Comparison of ENCODE assay signal across 26 mouse cellular contexts in the genomic region with DNA sequence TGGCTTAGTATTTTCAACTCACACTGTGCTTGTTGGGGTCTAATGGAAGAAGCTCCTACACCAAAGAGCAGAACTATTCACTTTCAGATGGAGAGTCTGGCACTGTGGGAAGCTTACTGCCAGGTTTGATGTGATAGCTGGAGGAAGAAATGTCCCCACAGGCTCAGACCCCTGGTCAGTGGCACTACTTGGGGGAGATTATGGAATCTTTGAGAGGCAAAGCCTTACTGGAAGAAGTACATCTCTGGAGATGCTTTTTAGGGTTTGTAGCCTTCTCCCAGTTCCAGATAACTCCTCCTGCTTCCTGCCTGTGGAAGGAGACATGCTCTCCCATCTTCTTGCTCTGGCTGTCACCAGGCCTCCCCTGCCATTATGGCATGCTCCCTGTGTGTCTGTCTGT.
"Had no signal": no experiment of that assay in that cellular context is flagged by ENCODE, and none has a peak within 500 bp of the region (broad histone marks: within the 10 kb centered on the region; RNA-seq: fewer than 3 reads in every experiment).

No protein-coding gene starts in this region.

- H3K27ac ChIP-seq: embryonic facial prominence, embryonic 10.5 days; embryonic facial prominence, embryonic 12.5 days; embryonic facial prominence, embryonic 13.5 days; embryonic facial prominence, embryonic 15.5 days; forebrain, embryonic 10.5 days; forebrain, embryonic 12.5 days; forebrain, embryonic 13.5 days; forebrain, embryonic 15.5 days; gastrocnemius, adult 2 months; heart, adult 2 months had no signal

- H3K36me3 ChIP-seq: embryonic facial prominence, embryonic 10.5 days; embryonic facial prominence, embryonic 12.5 days; embryonic facial prominence, embryonic 13.5 days; embryonic facial prominence, embryonic 15.5 days; forebrain, embryonic 10.5 days; forebrain, embryonic 12.5 days; forebrain, embryonic 15.5 days had no signal

- H3K4me2 ChIP-seq: embryonic facial prominence, embryonic 12.5 days; embryonic facial prominence, embryonic 13.5 days; embryonic facial prominence, embryonic 15.5 days; forebrain, embryonic 12.5 days; forebrain, embryonic 13.5 days; forebrain, embryonic 15.5 days had no signal

- H3K9me3 ChIP-seq: embryonic facial prominence, embryonic 10.5 days; embryonic facial prominence, embryonic 12.5 days; embryonic facial prominence, embryonic 13.5 days; embryonic facial prominence, embryonic 15.5 days; forebrain, embryonic 10.5 days; forebrain, embryonic 12.5 days; forebrain, embryonic 13.5 days; forebrain, embryonic 15.5 days had no signal

- H3K9ac ChIP-seq: embryonic facial prominence, embryonic 12.5 days; embryonic facial prominence, embryonic 13.5 days; embryonic facial prominence, embryonic 15.5 days; forebrain, embryonic 12.5 days; forebrain, embryonic 13.5 days; forebrain, embryonic 15.5 days; forebrain, postnatal 0 days had no signal

- H3K27me3 ChIP-seq: embryonic facial prominence, embryonic 12.5 days; embryonic facial prominence, embryonic 13.5 days; embryonic facial prominence, embryonic 15.5 days; forebrain, embryonic 12.5 days; forebrain, embryonic 13.5 days; forebrain, embryonic 15.5 days had no signal

- H3K4me1 ChIP-seq: embryonic facial prominence, embryonic 10.5 days; embryonic facial prominence, embryonic 12.5 days; embryonic facial prominence, embryonic 13.5 days; embryonic facial prominence, embryonic 15.5 days; forebrain, embryonic 13.5 days had no signal

- DNase-seq: cerebellum, adult 2 months; cerebellum, adult 8-10 months; cerebellum, adult 9-10 months; cerebellum, adult 9-11 months; cerebellum, postnatal 10 days; cerebellum, postnatal 14 days; cerebellum, postnatal 25 days; cerebellum, postnatal 36 days; embryo, embryonic 11 days; forebrain, postnatal 0 days; gastrocnemius, adult 2 months; gastrocnemius, postnatal 10 days; gastrocnemius, postnatal 14 days; gastrocnemius, postnatal 25 days; gastrocnemius, postnatal 36 days; heart, adult 18-20 months; heart, adult 2 months had no signal

- ATAC-seq: forebrain, embryonic 13.5 days; forebrain, embryonic 15.5 days had no signal

- H3K4me3 ChIP-seq: embryonic facial prominence, embryonic 10.5 days; embryonic facial prominence, embryonic 12.5 days; embryonic facial prominence, embryonic 13.5 days; embryonic facial prominence, embryonic 15.5 days; erythroblast, embryonic 14.5 days; forebrain, embryonic 10.5 days; forebrain, embryonic 12.5 days; forebrain, embryonic 13.5 days; forebrain, embryonic 15.5 days; gastrocnemius, adult 2 months; heart, adult 2 months had no signal
